Mouse (Mus musculus) heart, postnatal 0 days (tissue): ENCODE results near the gene Slc36a4.

Source experiments
- CTCF ChIP-seq: IDR thresholded peaks from 2 replicates; pipeline ENCODE4 v1.5.1; 2016; ENCODE audit warnings: antibody characterized with exemption, control low read depth, low read depth
- EP300 ChIP-seq: IDR thresholded peaks from 2 replicates; pipeline ENCODE4 v1.6.1; 2016; ENCODE audit warnings: antibody characterized with exemption, low read depth

- TF ChIP-seq EP300 (no peak), CTCF (no peak)
Measured at GRCm38 (mm10) chr9:15714792-15715191, 5.3 kb downstream of the Slc36a4 start.
